Mouse (Mus musculus) layer of hippocampus, adult 9-11 months (tissue): ENCODE data around the gene Crygc.
"Not testable (repeated sequence)": the region's sequence is repeated elsewhere in the genome, so short reads cannot be mapped to it uniquely, and the experiment has no call there.

Experiments used
- DNase-seq: peaks from one replicate; pipeline ENCODE4 v3.0.0; 2022

Crygc gene

DNA sequence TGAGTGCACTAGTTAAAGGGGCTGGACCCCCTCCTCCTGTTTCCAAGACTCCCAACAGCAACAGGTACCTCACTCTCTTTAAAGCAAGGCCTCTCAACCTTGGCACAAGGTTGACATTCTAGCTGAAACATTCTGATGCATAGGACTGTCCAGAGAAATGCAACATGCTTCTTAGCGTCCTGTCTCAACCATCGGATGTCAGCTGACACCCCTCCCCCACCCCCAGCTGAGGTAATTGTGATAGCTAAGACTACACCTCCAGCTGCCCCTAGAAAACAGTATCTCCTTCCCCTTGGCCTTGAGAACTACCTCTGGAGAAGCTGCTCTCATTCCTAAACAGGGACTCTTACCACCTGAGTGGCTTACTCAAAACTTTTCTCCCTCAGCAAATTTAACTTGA lies 21.3 kb downstream of the Crygc start:
- no peak for DNase-seq

DNA sequence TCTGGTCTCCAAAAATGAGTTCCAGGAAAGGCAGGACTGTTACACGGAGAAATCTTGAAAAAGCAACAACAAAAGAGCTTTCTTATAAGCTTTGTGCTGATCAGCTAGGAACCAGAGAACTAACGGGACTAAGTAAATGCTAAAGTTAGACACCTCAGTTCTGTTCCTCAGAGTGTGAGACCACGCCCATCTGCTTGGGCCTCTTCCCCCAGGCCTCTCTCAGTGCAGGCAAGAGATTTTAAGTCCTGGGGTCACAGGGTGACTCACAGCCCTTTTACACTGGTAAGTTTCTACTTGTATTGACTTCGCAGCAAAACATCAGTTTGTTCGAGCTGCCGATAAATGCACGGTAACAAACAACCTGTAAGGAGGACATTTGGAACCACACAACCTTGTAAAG lies 21.8 kb downstream of the Crygc start:
- DNase-seq: no peak

GRCm38 (mm10) chr1:65050952-65051351 lies 22.5 kb downstream of the Crygc start, which contains the start of gene Cryge:
TSS of gene Cryge (minus strand) at chr1:65051149.
- not testable (repeated sequence) for DNase-seq

DNA sequence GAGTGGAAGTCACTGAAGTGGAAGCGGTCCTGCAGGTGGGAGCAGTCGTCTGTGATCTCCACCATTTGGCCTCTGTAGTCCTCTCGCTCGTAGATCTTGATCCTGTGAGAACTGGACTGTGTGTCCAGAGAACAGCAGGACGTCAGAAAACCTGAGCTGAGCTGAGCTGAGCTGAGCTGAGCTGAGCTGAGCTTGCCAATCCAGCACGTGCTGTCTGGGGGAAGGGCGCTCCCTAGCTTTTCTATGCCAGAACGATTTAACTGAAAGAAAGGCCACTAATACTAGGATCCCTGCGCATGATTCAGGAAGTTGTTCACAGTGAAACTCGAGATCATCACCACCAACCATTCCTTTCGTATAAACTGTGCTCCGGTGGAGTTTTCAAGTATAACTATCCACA lies 24.7 kb downstream of the Crygc start:
- DNase-seq: peak; percentile 18

DNA sequence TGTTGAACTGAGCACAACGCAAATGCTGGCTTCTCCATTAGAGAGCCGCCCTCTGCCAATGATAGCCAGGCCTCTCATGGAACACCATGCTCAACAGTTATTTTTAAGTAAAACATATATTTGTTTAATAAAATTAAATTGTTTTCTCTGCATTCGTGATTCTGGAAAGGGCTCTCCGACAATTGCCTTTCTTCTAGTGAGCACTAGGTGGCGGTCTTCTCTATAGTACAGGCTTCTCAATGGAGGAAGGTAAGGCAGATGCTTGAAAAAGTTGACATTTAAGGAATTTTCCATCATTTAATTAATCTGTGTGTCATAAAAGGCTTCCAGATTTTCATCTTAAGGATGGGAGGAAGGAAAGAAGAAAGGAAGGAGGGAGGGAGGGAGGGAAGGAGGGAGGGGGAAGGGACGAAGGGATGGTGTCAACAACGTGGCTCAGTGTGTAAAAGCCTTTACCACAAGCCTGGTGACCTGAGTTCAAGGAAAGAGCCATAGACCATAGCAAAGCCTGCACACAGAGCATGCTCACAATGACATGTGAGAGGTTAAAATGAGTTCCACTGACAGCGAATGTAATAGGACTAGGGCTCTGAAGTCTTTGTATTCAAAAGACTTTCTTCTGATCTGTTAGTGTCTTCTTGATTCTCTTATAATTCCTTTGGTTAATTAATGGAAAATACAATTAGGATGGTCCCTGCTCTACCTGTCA lies 26.9 kb downstream of the Crygc start:
- peak; percentile 8 for DNase-seq

DNA sequence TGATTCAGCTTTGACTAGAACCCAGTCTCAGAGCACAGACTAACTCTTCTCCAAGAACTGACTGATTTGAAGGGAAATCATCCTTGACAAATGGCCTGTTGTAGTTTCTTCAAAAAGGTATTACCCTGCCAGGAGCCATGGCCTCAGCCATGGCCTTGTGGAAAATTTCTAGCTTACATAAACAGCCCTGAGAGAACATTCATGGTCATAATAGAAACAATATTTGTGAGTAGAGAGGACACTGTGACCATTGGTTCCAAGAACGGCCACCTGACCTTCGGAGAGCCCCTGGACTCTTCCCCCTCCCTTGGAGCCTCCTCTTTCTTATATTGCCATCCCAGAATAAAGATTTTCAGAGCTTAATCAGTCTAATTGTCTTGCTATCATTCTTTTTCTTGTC lies 30.1 kb downstream of the Crygc start:
- no peak for DNase-seq

GRCm38 (mm10) chr1:65041837-65042236 lies 31.7 kb downstream of the Crygc start:
- no peak for DNase-seq

GRCm38 (mm10) chr1:65040806-65041205 lies 32.7 kb downstream of the Crygc start:
- no peak for DNase-seq

DNA sequence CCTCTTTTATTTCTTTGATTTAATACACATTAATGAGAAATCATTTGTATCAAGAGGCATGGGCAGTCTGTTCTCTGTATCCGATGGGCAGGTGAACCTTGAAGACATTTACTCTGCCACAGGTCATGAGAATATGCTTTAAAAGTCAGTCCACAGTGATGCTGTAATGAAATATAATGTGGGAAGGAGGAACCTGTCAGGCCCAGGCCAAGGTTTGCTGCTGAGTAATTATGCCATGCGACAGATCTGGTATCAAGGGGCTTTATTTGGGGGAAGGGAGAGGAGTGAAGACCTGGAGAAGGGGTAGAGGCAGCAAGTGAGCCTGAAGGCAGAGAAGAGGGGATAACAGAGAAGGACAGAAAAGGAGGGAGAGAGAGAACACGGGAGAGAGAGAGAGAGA lies 33.8 kb downstream of the Crygc start:
- DNase-seq: no peak

DNA sequence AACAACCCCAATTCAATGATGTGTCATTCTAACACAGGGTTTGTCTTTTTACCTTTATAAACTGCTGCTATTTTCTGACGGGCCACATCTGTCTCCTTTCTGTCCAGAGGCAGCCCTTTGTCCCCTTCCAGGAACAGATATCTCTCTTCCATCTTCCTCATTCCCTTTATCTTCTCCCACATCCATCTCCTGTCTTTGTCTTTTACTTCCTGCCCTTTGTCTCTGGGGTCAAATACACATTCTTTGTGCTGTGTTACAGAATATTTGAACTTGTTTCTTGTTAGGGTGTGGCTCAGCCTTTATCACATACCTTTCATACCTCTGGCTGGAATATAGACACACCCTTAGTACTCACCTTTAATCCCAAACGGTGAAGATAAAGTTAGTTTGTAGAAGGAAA lies 35.9 kb downstream of the Crygc start:
- no peak for DNase-seq

- no peak for DNase-seq
Observed at GRCm38 (mm10) chr1:65035513-65035912, 38.0 kb downstream of the Crygc start.

- DNase-seq: no peak
Observed at GRCm38 (mm10) chr1:65032641-65033040, 40.8 kb downstream of the Crygc start, which contains the start of gene Akr1cl. TSS of gene Akr1cl (minus strand) at chr1:65032759.

DNA sequence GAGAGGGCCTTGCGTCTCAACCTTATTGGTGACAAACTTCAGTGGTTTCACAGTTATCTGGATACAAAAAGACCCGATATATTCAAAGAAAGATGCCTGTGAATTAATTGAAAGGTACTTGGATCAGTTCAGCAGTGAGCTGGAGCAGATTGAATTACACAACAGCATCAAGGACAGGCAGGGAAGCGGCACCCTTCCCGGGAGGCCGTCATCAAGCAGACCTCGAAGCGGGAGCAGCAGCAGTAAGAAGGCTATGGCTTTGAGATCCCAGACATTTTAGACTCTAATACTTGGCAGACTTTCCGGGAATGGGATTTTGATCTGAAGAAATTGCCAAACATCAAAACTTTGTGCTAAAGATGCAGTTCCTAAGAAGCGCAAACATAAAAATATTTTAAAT lies 45.3 kb downstream of the Crygc start:
- DNase-seq: no peak
